Mouse (Mus musculus) cerebellum, adult 9-11 months (tissue): ENCODE results near the gene Tut7.
"Not testable (repeated sequence)": the region's sequence is repeated elsewhere in the genome, so short reads cannot be mapped to it uniquely, and the experiment has no call there.

ENCODE experiments used
- DNase-seq: peaks from one replicate; pipeline ENCODE4 v3.0.0; 2022

The Tut7 gene

DNA sequence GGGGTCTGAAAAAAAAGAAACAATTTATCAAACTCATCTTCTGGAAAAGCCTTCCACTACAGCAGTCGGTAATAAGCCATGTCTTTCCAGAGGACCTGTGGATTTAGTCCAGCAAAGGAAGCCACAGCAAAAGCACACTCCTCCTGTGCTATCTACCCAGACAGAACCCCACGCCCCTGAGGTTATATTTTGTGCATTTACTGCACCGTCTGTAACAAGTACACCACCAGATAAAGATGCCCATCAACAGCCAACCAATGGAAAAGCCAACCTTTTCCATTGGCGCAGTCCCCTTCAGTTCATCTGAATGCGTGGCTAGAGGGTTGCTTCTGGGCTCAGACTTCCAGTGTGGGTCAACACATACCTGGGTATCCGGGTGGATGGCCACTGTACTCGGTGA is 60.2 kb downstream of the Tut7 start:
- DNase-seq = no peak

DNA sequence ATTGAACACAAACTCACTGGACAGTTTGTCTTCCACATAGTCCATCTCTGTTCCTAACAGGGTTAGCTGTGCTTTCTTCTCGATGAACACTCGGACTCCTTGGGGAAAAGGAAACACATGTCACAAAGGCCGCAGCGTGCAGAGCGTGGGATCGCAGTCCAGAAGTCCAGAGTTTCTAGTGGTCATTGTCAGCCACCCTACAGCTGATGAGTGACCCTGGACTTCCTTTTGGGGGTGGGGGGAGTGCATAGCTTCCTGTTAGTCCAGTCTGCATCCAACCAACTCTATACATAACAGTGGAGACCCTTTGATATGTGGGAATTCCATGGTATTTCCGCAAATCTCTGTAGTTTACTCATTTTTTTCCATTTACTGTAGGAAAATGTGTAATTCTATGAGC is 66.0 kb downstream of the Tut7 start:
- no peak for DNase-seq

DNA sequence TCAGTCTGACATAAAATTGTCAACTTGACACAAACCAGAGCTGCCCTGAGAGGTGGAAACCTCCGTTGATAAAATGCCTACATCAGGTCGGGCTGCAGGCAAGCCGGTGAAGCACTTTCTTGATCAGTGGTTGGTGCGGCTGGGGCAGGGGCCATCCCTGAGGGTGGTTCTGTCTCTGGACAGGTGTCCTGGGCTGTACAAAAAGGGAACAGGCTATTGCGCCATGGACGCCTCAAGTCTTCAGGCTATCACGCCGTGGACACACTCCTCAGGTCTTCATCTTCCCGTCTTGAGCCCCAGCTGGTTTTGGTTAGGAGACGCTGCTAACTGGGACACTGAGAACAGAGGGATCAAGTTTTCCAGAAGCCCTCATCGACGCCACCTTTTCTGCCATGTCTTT is 72.6 kb downstream of the Tut7 start:
- DNase-seq = no peak

DNA sequence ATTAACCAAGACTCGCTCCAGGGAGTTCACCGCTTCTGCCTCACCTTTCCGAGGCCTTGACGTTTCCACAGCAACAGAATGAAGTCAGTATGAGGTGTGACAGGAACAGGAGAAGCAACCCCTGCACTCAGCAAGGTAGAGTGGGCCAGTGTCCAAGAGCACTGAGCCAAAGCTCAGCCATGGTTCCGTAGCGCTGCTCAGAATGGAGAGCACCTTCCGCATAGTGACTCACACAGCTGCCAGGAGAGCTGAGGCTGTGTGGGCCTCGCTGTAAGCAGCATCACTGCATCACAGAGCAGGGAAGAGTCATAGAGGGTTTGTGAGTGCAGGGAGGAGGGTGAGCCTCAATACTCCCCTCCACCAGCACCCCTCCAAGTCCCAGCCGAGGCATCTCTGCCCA is 76.2 kb downstream of the Tut7 start, which contains the start of gene 1700014D04Rik:
Gene 1700014D04Rik, minus strand, starts transcription at position 42 of the 400 bp plus-strand sequence.
- DNase-seq = no peak

DNA sequence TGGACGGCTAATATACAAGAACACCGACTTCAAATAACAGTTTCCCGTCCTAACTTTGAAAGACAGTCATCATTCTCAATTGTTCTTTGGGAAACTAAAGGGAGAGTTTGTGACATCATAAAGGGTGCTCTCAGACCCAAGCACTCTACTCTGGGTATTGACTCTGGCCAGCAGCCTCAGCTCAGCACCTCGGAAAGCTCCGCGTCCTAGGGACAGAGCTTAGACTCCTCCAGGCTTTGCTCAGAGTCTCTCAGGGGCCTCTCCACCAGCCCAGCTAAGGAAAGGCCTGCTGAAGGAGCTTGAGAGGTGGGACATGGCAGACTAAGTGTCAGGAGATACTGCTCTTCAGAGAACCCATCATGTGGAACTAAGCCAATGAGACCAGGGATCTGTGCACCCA is 76.8 kb downstream of the Tut7 start:
- no peak for DNase-seq

DNA sequence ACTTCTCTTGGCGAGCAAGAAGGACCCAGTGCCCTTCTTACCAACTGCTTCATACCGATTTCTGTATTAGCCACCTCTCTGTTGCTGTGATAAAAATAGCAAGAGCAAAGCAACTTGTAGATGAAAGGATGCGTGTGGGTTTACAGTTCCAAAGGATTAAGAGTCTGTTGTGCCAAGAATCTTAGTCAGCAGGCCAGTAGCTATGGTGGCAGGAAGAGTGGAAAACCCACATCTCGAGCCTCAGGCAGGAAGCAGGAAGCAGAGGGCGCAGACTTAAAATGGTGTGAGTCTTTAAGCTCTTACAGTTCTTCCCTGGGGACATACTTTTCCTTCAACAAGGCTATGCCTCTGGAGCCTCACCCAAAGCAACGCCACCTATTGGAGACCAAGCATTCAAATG is 77.5 kb downstream of the Tut7 start:
- no peak for DNase-seq

DNA sequence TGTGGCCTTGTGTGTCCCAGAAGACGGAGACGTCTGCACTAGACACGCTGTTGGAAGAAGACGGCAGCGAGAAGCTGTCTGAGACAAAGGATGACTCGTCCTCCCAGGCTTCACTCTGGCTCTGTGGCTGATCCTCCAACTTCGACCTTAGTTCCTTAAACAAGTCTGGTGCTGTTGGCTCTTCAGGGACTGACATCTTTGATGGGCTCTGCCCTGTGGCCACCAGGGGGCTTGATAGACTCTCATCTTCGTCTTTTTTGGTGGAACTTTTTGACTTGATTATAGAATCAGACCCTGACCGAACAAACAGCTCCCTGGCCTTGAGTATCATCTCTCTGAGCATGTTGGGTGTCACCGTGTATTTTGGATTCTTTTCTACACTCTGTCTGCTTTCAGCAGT is 81.2 kb downstream of the Tut7 start:
- no peak for DNase-seq

DNA sequence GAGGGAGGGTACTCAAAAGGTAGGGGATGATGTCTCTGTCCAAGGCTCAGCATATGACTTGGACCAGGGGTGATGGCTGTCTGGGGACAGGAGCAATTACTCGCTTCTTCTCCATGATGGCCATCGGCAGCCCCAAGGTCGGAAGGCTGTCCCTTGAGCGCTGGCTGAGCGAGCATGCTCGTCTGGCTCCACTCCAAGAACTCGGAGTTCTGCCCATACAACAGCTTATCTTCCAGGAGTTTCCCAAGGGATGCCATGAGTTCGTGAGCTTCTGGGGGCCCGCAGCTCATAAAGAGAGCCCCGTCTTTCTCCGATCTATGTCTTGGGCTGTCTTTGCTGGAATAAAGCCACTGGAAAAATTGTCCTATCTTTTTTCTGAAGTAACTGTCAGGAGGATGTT is 81.9 kb downstream of the Tut7 start:
- no peak for DNase-seq

DNA sequence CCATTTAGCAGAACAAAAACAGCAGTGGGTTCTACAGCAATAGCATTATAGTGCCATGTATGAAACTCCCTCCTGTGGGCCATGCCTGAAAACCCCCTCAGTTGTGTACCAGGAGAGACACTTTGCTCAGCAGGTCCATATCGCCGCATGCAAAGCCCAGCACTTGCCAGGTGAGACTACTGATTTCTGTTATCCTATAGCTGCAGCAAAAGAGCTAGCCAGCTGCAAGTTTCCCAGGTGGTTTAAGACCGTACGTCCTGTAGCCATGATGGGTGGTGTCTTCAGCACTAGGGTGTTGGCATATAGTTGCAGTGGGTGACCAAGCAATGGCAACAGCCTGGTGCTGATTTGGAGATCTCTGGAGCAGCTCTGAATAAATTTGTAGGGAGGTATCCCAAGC is 83.5 kb downstream of the Tut7 start:
- DNase-seq = no peak

DNA sequence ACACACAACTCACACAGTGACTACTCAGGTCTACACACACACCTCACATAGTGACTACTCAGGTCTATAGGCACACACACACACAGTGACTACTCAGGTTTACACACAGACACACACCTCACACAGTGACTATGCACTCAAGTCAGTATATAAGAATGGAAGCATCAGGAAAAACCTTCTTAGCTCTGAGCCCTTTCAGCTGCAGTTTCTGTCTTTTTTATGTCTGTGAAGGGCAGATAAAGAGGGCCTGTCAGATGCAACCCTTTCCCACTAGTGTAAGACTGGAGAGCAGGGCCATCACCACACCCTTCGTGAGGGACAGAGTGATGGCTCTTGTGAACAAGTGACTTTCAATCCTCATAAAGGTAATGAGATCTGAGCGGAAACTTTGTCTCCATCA is 84.5 kb downstream of the Tut7 start:
- DNase-seq = no peak

DNA sequence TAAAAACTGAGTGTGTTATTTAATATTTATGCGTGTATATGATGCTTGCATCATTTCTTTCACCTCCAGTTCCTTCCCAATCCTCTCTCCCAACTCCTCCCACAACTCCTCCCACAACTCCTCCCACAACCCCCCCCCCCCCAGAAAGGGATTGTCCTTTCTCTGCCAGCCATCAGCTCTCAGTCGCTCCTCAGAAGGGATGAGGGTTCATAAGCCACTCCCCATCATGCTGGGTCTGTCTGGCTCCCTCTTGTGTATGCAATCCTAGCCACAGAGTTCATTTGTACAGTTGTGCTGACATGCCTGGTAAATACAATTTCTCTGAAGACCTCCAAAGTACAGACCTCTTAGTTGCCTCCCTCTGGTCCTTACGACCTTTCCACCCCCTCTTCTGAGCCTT is 87.8 kb downstream of the Tut7 start:
- no peak for DNase-seq

DNA sequence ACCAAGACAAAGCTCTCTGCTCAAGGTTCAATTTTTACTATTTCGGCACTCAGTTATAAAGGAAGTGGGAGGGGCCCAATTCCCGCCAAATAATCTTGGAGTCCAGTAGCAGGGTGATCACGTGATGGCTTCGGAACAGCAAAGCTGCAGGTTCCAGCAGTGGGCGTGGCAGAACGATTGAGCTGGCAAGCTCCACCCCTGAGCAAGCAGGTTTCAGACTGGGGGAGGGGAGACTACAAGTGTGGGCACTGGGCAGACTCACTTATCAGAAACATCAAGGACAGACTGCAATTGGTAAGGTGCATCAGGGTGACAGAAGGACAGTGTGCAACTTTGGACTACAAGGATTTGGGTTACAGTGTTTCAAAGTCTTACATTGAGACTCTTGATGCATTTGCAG is 88.6 kb downstream of the Tut7 start:
- DNase-seq = not testable (repeated sequence)

DNA sequence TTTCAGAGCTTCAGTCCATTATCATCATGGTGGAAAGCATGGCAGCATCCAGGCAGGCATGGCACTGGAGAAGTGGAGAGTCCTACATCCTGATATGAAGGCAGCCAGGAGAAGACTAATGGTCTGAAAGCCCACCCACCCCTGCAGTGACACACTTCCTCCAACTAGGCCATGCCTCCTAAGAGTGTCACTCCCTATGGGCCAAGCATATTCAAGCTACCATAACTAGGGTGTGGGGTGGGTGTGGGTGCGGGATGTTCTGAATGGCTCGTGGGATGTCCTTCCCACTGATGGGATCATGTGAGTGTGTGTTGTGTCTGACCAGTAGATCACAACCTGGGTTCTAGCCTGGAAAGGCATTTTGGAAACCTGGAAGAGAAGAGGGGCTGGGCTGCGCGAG is 89.0 kb downstream of the Tut7 start:
- no peak for DNase-seq

DNA sequence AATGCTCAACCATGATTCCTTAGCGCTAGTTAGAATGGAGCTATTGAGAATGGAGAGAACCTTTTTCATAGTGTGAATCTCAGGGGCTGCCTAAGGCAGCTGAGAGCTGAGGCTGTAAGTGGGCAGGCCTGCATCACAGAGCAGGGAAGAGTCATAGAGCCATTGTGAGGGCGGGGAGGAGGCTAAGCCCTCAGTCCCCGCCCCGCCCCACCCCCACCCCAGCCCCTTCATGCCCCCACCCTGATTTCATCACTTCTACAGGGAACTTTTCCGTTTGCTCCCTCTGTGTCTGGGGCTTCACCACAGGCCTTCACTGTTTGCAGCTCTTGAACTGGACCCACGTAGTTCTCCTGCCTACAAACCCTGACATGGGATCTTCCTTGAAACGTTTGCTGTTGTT is 91.3 kb downstream of the Tut7 start, which contains the start of gene Spata31d1d:
Gene Spata31d1d, minus strand, starts transcription at position 101 of the 400 bp plus-strand sequence.
- no peak for DNase-seq

DNA sequence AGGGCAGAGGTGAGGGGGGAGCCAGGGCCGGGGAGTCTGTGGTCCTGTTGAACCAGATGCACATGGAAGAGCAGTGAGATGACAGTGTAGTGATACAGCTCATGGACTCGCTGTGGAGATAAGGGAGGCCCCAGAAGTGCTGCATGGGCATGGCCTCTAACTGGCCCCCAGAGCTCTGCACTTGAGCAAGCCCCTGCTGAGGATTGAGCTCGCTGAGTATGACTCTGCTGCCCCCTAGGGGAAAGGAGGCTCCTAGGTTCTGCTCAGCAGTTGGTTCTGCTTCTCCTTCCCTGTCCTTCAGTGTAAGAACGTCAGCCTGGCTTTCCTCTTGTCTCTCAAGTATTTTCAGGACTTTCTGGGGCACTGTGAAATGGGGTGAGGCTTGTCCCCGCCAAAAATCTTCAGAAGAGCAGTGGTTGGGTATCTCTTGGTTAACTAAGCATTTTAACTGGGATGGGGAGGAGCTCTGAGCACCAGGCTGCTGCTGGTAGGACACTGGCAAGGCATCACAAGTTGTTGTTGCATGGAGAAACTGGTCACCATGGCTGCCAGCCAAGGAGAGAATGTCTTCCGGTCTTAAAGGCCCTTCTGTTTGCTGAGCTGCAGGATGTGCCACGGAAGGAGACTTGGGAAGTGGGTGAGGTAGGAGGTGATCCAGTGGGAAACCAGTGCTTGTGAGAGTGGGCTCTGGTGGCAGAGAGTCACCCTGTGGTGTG is 94.4 kb downstream of the Tut7 start:
- DNase-seq = peak; percentile 83

DNA sequence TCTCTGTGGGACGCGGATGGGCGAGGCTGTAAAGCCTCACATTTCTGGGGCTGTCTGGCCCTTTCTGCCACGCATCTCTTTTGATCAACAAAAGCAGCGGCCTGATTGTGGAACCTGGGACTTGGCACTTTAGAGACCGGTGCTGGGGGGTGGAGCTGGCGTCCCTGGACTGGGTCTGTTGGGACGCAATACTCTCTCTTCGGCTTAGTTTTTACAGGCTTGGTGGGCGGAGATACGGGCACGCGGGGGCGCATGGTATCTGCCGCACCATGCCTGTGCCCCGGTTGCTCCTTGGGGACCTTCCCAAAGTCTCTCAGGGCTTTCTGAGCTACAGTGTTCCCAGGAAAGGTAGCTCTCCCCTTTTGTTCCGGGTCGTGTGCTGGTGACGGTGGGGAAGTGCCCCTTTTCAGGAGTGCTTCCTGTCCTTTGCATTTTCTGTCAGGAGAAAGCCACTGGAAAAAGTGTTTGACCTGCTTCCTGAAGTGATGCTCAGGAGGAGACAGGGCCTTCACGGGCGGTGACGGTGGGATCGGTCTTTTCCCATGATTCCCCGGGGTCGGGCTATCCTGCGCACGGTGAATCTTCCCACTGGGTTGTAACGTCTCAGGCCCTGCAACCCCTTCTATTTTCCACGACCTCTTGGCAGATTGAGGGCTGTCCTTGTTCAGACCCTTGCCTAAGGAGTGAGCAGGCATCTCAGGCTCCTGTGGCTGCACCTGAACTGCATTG is 96.6 kb downstream of the Tut7 start:
- DNase-seq = no peak

DNA sequence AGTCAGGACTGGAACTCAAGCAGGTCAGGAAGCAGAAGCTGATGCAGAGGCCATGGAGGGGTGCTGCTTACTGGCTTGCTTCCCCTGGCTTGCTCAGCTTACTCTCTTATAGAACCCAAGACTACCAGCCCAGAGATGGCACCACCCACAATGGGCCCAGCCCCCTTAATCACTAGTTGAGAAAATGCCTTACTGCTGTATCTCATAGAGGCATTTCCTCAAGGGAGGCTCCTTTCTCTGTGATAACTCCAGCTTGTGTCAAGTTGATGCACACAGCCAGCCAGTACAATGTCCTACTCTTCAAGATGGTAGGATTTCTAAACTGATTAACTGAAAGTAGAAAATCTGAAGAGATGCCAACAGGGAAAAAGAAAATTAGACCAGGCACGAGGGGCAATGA is 100.9 kb downstream of the Tut7 start:
- DNase-seq = not testable (repeated sequence)
